Mouse (Mus musculus) 416B (cell line): ENCODE data around the gene Srcin1.

Experiments used
- DNase-seq: peaks from one replicate; pipeline ENCODE4 v3.0.0; 2011; ENCODE audit warnings: low read depth

Gene Srcin1

GRCm38 (mm10) chr11:97509058-97509457, 66.9 kb downstream of the Srcin1 start:
- peak; percentile 75 for DNase-seq

GRCm38 (mm10) chr11:97508198-97508597, 67.8 kb downstream of the Srcin1 start:
- DNase-seq = no peak

DNA sequence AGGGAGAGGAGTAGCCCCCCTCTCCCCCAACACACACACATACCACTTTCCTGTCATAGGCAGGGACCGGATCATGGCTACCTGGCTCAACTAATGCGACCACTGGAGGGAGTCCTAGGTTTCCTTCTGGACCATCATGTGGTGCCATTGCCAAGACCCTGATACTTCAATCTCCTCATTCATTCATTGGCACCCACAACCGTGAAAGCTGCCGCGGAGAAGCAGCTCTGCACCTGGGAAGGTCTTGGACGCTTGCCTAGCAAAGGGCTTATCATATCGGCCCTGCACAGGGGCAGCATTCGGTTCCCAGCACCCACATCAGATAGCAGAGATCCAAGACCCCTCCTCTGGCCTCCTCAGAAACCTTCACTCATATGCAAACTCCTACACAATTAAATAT, 69.7 kb downstream of the Srcin1 start:
- no peak for DNase-seq

GRCm38 (mm10) chr11:97505784-97506183, 70.2 kb downstream of the Srcin1 start:
- no peak for DNase-seq

DNA sequence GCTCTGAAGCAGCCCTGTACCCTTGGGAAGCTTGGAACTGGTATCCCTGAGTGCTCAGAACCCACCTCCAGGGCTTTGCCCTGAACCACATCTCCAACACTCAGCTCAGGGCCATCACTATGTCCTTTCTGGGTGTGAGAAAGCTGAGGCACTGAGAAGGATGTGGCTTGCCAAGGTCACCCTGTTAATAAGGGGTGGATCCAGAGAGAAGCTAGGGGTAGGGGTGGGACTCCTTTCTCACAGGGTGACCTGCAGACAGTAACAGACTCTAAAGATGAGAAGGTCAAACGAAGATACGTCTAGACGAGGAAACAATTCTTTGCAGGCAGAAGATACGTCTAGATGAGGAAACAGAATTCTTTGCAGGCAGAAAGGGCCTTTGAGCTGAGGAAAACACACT, 73.1 kb downstream of the Srcin1 start:
- DNase-seq = no peak

DNA sequence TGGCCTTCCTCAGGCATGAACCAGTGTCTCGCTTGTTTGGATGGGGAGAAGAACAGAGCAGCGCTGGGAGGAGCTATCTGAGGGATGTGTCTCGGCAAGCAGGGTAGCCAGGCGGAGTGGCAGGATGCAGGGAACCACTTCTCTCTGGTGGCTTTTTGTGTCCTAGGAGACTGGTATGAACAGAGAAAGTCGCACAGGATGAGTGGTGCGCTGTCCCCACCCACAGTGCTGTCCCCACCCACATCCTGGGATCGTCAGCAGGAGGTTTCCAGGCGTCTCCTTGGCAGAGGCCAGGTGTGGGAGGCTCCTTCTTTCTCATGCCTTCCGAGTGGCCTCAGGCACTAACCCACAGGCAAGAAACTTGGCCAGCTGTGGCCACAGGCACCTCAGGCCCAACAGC, 73.6 kb downstream of the Srcin1 start:
- no peak for DNase-seq

DNA sequence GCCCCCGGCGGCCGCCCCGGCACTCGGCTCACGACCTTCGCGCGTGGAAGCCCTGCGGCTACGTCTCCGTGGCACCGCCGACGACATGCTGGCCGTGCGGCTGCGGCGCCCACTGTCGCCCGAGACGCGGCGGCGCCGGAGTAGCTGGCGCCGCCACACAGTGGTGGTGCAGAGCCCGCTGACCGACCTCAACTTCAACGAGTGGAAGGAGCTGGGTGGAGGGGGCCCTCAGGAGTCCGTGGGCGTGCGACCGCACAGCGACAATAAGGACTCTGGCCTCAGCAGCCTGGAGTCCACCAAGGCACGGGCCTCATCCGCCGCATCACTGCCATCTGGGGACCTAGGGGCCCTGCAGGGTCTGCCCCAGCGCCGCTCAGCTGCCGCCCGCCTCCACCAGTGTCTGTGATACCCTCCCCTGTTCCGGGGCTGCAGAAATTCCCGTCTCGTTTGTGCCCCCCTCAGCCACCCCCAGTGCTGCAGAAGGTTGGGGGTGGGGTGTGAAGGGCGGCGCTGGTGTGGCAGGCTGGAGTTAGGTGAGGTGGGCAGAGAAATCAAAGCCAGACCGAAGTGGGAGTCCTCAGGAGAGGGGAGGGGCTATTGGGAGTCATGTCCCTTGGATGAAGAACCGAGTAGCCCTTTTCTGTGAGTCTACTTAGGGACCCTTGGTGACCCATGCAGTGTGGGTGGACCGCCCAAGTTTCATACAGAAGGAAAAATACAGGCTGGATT, 75.1 kb downstream of the Srcin1 start:
- no peak for DNase-seq

DNA sequence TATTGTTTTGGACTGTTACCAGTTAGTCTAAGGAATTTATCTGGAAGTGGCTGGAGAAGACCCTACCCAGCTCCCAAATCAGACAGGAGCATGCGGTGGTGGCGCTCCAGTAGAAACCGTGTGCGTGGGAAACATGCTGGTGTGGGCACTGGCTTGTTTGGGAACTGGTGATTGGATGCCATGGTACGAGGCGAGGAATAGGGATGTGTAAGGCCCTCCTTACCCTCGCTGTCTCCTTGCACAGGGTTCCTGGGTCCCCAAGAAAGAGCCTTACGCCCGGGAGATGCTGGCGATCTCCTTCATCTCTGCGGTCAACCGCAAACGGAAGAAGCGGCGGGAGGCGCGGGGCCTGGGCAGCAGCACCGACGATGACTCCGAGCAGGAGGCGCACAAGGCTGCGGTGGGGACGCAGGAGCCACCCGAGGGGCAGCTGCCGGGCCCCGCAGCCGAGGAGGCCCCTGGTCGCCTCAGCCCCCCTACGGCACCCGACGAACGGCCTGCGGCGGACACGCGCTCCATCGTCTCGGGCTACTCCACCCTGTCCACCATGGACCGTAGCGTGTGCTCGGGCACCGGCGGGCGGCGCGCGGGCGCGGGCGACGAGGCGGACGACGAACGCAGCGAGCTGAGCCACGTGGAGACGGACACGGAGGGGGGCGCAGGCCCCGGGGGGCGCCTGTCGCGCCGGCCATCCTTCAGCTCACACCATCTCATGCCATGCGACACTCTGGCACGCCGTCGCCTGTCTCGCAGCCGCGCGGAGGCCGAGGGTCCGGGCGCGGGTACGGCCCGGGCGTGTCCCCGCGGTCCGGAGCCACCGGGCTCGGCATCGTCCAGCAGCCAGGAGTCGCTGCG, 75.9 kb downstream of the Srcin1 start, which contains the start of gene 4933428G20Rik:
TSS of gene 4933428G20Rik (minus strand) at position 476 of the 855 bp plus-strand sequence.
- no peak for DNase-seq

- no peak for DNase-seq
Measured at GRCm38 (mm10) chr11:97497543-97497942, 78.4 kb downstream of the Srcin1 start.

- DNase-seq = no peak
Measured at GRCm38 (mm10) chr11:97492836-97493235, 83.2 kb downstream of the Srcin1 start.

GRCm38 (mm10) chr11:97491640-97492039, 84.3 kb downstream of the Srcin1 start:
- DNase-seq = no peak

- peak; percentile 72 for DNase-seq
Measured at GRCm38 (mm10) chr11:97489589-97490324, 86.2 kb downstream of the Srcin1 start.

GRCm38 (mm10) chr11:97487656-97488055, 88.3 kb downstream of the Srcin1 start:
- no peak for DNase-seq

DNA sequence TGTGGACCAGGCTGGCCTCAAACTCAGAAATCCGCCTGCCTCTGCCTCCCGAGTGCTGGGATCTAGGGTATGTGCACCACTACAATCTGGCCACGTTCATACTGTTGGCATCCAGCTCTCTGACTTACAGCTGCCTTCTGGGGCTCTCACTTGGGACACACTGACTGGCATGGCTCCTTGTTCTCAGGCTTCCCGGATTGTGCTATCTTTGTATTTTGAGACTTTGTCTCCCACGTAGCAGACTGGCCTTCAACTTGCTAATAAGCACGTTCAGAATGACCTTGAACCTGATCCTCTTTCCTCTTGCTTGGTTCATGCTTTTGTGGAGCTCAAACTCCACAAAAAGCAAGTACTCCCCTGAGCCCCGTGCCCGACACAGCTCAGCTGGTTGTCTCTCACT, 90.3 kb downstream of the Srcin1 start:
- DNase-seq = no peak

- DNase-seq = no peak
Measured at GRCm38 (mm10) chr11:97479824-97480223, 96.2 kb downstream of the Srcin1 start.

DNA sequence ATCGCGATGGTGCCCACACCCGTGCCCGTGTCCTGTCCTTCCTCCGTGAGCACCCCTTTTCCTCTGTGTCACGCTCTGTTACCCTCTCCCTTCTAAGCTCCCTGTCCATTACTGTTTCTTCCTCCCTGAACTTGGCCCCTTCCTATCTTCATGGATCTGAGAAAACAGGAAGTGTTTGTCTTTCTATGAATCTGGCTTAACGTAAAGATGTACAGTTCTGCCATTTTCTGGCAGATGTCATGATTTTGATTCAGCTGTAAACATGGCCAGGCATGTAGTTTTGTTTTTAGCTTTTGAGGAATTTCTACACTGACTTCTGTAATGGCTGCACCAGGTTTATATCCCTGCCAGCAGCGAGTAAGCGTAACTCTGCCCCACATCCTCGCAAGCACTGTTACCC, 96.9 kb downstream of the Srcin1 start:
- no peak for DNase-seq

DNA sequence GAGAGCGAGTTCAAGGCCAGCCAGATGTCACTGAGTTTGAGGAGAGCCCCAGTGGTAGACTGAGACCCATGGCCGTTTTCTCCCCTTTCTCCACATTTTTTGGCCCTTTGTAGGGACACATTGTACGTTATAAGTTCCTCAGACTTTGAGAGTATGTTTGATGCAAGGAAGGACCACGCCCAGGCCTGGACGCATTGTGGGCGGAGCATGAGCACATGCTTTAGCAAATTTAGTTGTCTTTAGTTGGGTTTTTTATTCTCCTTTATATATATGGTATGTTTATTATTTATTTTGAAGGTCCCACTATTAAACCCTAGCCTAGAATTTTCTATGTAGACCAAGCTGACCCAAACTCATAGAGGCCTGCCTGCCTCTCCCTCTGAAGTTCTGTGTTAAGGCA, 97.6 kb downstream of the Srcin1 start:
- DNase-seq = no peak

GRCm38 (mm10) chr11:97477431-97477830, 98.6 kb downstream of the Srcin1 start:
- no peak for DNase-seq

GRCm38 (mm10) chr11:97476334-97477095, 99.5 kb downstream of the Srcin1 start:
- peak; percentile 79 for DNase-seq

- DNase-seq = no peak
Measured at GRCm38 (mm10) chr11:97471276-97471675, 104.7 kb downstream of the Srcin1 start.

DNA sequence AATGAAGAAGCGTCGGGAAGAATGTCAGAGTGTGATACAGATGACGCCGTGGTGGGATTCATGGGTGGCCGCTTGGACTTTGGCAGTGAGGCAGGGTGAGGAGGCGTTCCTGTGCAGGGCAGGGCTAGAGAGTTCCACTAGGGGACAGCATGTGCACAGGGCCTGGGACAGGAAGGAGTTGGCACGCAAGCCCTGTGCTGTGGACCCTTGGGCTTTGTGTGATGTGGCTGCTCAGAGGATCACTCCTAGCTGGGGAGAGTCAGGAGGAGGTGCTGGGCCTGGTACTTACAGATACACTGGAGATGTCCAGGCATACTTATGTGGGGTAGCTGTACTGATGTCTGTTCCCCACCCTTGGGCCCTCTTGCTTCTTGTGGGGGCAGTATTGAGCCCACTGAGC, 106.2 kb downstream of the Srcin1 start:
- no peak for DNase-seq
